ENCODE assay signal across 8 mouse cellular contexts in the genomic region with DNA sequence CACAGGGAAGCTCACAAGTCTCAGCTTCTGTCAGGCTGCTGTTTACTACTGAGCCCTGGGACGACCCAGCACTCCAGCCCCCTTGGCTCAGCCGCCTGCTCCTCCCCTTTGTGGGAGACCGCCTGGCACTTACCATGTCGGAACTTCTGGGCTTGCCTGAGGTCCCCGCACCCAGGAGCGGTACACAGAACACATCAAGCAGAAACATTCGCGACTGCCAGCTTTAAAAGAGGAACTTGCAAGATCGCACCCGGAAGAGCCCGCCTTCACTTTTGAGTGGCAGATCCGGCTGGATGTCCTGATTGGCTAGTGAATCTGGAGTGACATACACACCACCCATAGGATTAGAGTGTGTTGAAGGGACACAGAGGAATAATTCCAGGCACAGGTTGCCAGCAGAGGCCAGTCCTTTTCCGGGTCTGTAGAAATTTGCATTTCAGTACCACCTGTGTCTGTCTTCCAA. TPM values are rescaled to one million over a fixed set of nuclear protein-coding genes. Genes with fewer than 3 reads are reported as not detected.
DNase-seq lines count a peak whose midpoint lies in the region; ATAC-seq lines count a peak whose summit lies in the region.

Gene Zfp120 (minus strand): TSS at position 274 of the 463 bp plus-strand sequence.

- peaks cover 5% of the 10 kb centered on the region; the same call in 1 of the 2 replicates for H3K4me1 ChIP-seq in lung, embryonic 16.5 days (replicated peaks; ENCODE audit: control insufficient read depth, insufficient read depth, low read length)

- peak within 1 kb of the TSS; percentile 87 for H3K27ac ChIP-seq in lung, embryonic 16.5 days (ENCODE audit: low read length)

- peak within 1 kb of the TSS; percentile 93 for H3K9ac ChIP-seq in lung, embryonic 16.5 days (ENCODE audit: low read length)

- peak; percentile 99 for ATAC-seq in hematopoietic stem cell, adult 5-6 weeks (replicated peaks in 1 of 2; ENCODE audit: insufficient read depth in 1 of 2, low FRiP score in 2 of 2, low TSS enrichment in 1 of 2, low read depth in 1 of 2, poor library complexity in 2 of 2, severe bottlenecking in 2 of 2)
- ATAC-seq in lung, embryonic 16.5 days (ENCODE audit: low read depth), result peak; percentile 100

- H3K36me3 ChIP-seq in lung, embryonic 16.5 days (ENCODE audit: control insufficient read depth, insufficient read depth, low read length), result 0 out of 2 replicates have a peak, but pooled peaks cover 3% of the 10 kb centered on the region

- peak within 1 kb of the TSS; percentile 65 for H3K4me2 ChIP-seq in lung, embryonic 16.5 days (ENCODE audit: low read depth, low read length)

- DNase-seq in MEL-GATA-1-ER (ENCODE audit: extremely low read depth, low read depth), result peak; percentile 96
- DNase-seq in cerebellum, adult 8-10 months, result peak; percentile 81
- peak; percentile 86 for DNase-seq in forelimb bud, embryonic 11.5 days (ENCODE audit: low read depth, low spot score)
- DNase-seq in layer of hippocampus, adult 9-10 months (ENCODE audit: low spot score), result peak; percentile 90
- DNase-seq in ovary, postnatal 10 days (ENCODE audit: low spot score), result peak; percentile 59
- peak; percentile 71 to 79 for DNase-seq in thymus, postnatal 10 days (ENCODE audit: low spot score in 2 of 2)

- peak within 1 kb of the TSS; percentile 87 for H3K4me3 ChIP-seq in lung, embryonic 16.5 days (ENCODE audit: low read length)

- no peaks in the 10 kb centered on the region for H3K9me3 ChIP-seq in lung, embryonic 16.5 days (ENCODE audit: control insufficient read depth, low read length)

- no peaks in the 10 kb centered on the region for H3K27me3 ChIP-seq in lung, embryonic 16.5 days (ENCODE audit: control insufficient read depth, insufficient read depth, low read depth, low read length)

- WGBS in lung, embryonic 16.5 days, result under 1% methylated on average over 13 of the region's 13 CpGs

RNA-seq across cellular contexts. Expression of gene Zfp120, which starts in this region (rescaled TPM):
- total RNA-seq in hematopoietic stem cell, adult 5-6 weeks (2017), result 17.1 and 27.2 TPM in 2 replicates
- 9.8 and 9.9 TPM in 2 replicates for polyA plus RNA-seq in lung, embryonic 16.5 days (2015; fragmentation: Nextera tagmentation; extraction: Ambion mirVana)

Comparison
In these comparisons a context has a peak if more than half of its experiments do, and no peak if none do; other contexts are left out.
1. Peak in every context shown above with its lines: DNase-seq, ATAC-seq, H3K4me3 ChIP-seq and H3K27ac ChIP-seq.